Mouse (Mus musculus) embryonic facial prominence, embryonic 11.5 days (tissue): ENCODE results near the gene Dennd1b. TPM values are rescaled to one million over a fixed set of nuclear protein-coding genes. Genes with fewer than 3 reads are reported as not detected.

Experiments
- ATAC-seq: fragments of 200-750 bp; cut with Nextera tagmentation; replicated peaks from 2 replicates; pipeline ENCODE4 v1.8.0; 2017; ENCODE audit warnings: low read depth; ENCODE audit not compliant: insufficient number of reproducible peaks, low FRiP score, low TSS enrichment
- DNase-seq: peaks from one replicate; pipeline ENCODE4 v3.0.0-alpha.2; 2015; ENCODE audit warnings: low spot score
- H3K27ac ChIP-seq: fragments of 300-500 bp; sonication (generic); replicated peaks from 2 replicates; pipeline ENCODE4 v1.5.1; 2014; ENCODE audit warnings: mild to moderate bottlenecking, low read depth, low read length, control low read depth
- H3K27me3 ChIP-seq: fragments of 300-500 bp; sonication (generic); 2 replicates; pipeline ENCODE4 v1.6.1; 2014; ENCODE audit warnings: mild to moderate bottlenecking, low read length, moderate library complexity, mixed read lengths; ENCODE audit not compliant: control insufficient read depth, insufficient read depth
- H3K36me3 ChIP-seq: fragments of 300-500 bp; sonication (generic); replicated peaks from 2 replicates; pipeline ENCODE4 v1.6.1; 2014; ENCODE audit warnings: low read depth, mild to moderate bottlenecking, low read length, moderate library complexity, mixed read lengths; ENCODE audit not compliant: control insufficient read depth, insufficient read depth
- H3K4me1 ChIP-seq: fragments of 300-500 bp; sonication (generic); 2 replicates; pipeline ENCODE4 v1.6.1; 2014; ENCODE audit warnings: low read length, mixed read lengths; ENCODE audit not compliant: control insufficient read depth, insufficient read depth
- H3K4me2 ChIP-seq: fragments of 300-500 bp; sonication (generic); 2 replicates; pipeline ENCODE4 v1.6.1; 2014; ENCODE audit warnings: low read depth, mild to moderate bottlenecking, control low read depth, low read length, moderate library complexity
- H3K4me3 ChIP-seq: fragments of 300-500 bp; sonication (generic); 2 replicates; pipeline ENCODE4 v1.5.1; 2014; ENCODE audit warnings: low read depth, low read length, control low read depth
- H3K9ac ChIP-seq: fragments of 300-500 bp; sonication (generic); replicated peaks from 2 replicates; pipeline ENCODE4 v1.6.1; 2014; ENCODE audit warnings: mild to moderate bottlenecking, control low read depth, low read length
- H3K9me3 ChIP-seq: fragments of 300-500 bp; sonication (generic); replicated peaks from 2 replicates; pipeline ENCODE4 v1.6.1; 2016; ENCODE audit warnings: mild to moderate bottlenecking, low read length, inconsistent platforms, mixed read lengths; ENCODE audit not compliant: control insufficient read depth
- WGBS: fragments of 180-500 bp; shearing (Covaris S2); extraction: QIAGEN DNeasy Blood & Tissue Kit; methylation state at CpG from one replicate; pipeline ENCODE4 v1.1.7; 2014; 5-methylcytosine and 5-hydroxymethylcytosine counted together
- polyA plus RNA-seq: library from polyadenylated mRNA; unstranded; fragments of >200 nt; fragmentation: Nextera tagmentation; extraction: Ambion mirVana; gene quantifications from 2 replicates; pipeline ENCODE4 v1.2.1, GENCODE M21; 2014

The Dennd1b gene
- polyA plus RNA-seq, 1 experiment from 2014 or later: 7.9 TPM

DNA sequence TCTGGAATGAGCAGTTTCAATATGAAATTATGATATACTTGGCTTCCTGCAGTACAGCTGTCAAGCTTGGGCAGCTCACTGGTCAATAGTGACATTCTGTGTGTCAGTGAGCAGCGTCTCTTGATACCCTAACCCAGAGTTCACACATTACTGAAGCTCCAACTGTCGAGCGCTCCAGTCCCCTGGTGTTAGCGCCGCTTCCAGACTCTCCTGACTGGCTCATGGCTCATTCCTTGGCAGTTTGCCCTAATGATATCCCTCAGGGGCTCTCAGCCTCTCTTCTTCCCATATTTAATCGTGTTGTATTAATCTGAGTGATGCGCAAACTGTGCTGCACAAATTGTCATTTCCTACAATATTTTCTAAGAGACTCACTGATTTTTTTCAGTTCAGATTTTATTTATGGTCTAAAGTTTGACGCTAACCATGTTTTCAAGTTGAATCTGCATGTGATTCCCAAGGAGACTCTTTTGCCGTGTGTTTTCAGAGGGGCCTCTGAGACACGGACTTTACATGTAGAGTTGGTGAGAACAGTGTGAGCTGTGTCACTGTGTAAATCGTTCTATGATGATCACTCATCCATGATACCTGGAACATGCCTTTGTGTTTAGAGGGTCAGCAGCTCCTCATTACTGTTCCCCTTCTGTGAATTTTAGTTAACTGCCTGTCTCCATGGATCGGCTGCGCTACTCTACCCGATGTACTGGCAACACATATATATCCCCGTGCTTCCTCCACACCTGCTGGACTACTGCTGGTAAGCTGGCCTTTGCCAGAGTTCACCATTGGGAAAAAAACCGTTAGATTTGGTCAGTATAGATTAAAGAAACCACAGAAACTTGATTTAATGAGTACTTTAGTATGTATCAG is 117.5 kb downstream of the Dennd1b start:
- 74% methylated on average over 16 of the region's 16 CpGs for WGBS
- no peak overlapping the region for H3K4me3 ChIP-seq

DNA sequence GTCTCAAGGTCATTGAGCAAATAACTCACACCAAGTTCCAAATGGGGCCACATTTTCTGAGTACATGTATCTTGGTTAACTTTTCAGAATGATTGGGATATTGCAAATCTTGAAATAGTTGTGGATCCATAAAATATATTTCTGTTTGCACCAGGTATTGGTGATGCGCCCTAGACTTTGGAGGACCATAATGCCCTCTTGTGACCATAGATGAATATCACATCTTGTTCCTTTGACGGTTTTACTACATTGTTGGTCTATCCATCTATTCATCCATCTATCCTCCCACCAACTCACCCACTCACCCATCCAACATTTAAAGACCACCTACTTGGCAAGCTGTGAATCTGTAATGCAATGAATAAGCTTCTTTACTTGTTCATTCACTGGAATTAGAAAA is 120.1 kb downstream of the Dennd1b start:
- no peak overlapping the region for H3K4me3 ChIP-seq
- no peaks in the 10 kb centered on the region for H3K4me1 ChIP-seq
- H3K36me3 ChIP-seq: no peaks in the 10 kb centered on the region
- DNase-seq: no peak
- H3K4me2 ChIP-seq: no peak overlapping the region
- no peak overlapping the region for H3K9ac ChIP-seq
- no peaks in the 10 kb centered on the region for H3K27me3 ChIP-seq
- ATAC-seq: no peak
- 74% methylated on average over 2 of the region's 2 CpGs for WGBS
- H3K27ac ChIP-seq: no peak overlapping the region
- no peaks in the 10 kb centered on the region for H3K9me3 ChIP-seq

More for the DNA sequence above, 117.5 kb downstream of the Dennd1b start:
- H3K27me3 ChIP-seq: no peaks in the 10 kb centered on the region
- H3K9ac ChIP-seq: no peak overlapping the region
- no peak overlapping the region for H3K4me2 ChIP-seq
- ATAC-seq (no peak), DNase-seq (no peak)
- no peak overlapping the region for H3K27ac ChIP-seq
- H3K9me3 ChIP-seq: no peaks in the 10 kb centered on the region
- no peaks in the 10 kb centered on the region for H3K36me3 ChIP-seq
- H3K4me1 ChIP-seq: no peaks in the 10 kb centered on the region

DNA sequence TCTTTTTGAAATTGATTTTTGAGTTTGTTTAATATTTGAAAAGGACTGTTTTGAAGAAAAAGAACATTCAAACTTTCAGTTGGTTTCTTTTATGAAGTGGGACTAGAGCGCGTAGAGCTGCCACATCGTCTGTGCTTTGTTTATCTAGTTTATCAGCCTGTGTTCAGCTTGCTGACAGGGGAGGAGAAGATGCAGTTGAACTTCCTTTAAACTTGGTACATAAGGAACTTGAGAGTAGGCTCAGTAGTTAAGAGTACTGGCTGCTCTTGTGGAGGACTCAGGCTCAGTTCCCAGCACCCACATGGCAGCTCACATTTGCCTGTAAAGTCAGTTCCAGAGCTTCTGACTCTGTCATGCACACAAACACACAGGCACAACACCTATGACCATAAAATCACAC is 124.3 kb downstream of the Dennd1b start:
- DNase-seq (no peak), ATAC-seq (no peak)
- H3K36me3 ChIP-seq: no peaks in the 10 kb centered on the region
- 90% methylated on average over 3 of the region's 3 CpGs for WGBS
- no peaks in the 10 kb centered on the region for H3K27me3 ChIP-seq
- H3K9ac ChIP-seq: no peak overlapping the region
- no peak overlapping the region for H3K4me3 ChIP-seq
- H3K27ac ChIP-seq: no peak overlapping the region
- H3K4me1 ChIP-seq: no peaks in the 10 kb centered on the region
- no peak overlapping the region for H3K4me2 ChIP-seq
- H3K9me3 ChIP-seq: no peaks in the 10 kb centered on the region

DNA sequence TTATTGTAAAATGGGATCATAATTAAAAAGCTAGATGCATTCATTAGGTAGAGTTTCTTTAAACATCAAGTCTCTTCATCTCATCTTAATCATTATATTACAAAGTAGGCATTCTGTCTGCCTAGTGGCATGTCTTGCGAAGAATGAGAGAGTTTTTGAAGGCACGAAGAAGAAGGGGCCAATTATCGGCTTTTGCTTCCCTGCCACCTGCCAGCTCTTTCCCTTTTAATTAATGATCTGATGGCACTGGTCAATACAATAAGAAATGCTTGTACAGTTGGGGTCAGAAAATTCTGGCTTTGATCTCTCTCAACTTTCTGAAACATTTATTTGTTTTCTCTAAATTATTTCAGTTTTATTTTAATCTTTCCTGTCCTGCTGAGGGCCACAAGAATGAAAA is 127.5 kb downstream of the Dennd1b start:
- H3K27me3 ChIP-seq: no peaks in the 10 kb centered on the region
- WGBS: 68% methylated on average over 3 of the region's 3 CpGs
- H3K4me3 ChIP-seq: no peak overlapping the region
- no peaks in the 10 kb centered on the region for H3K4me1 ChIP-seq
- no peak for DNase-seq
- ATAC-seq: no peak
- no peak overlapping the region for H3K4me2 ChIP-seq
- no peak overlapping the region for H3K27ac ChIP-seq
- H3K9me3 ChIP-seq: no peaks in the 10 kb centered on the region
- H3K9ac ChIP-seq: no peak overlapping the region
- H3K36me3 ChIP-seq: no peaks in the 10 kb centered on the region

DNA sequence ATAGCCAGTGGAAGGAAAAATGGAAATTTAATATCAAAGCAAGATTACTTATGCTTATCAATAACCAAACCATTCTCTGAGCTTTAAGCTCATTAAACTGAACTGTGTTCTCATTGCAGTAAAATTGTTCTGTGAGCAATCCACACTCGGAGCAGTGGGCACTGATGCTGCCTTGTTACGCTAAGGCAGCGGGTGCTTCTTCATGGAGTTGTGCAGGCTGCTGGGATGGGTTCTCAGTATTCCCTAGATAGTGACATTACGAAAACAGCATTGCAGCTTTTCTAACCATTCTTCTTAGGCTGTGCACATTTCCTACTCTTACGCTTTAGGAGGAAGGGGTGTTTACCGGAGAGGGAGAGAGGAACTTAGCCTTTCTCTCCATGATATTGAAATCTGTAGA is 128.5 kb downstream of the Dennd1b start:
- ATAC-seq (no peak), DNase-seq (no peak)
- Histone ChIP-seq H3K27ac (no peak overlapping the region), H3K4me2 (no peak overlapping the region), H3K4me1 (no peaks in the 10 kb centered on the region), H3K36me3 (no peaks in the 10 kb centered on the region), H3K27me3 (no peaks in the 10 kb centered on the region), H3K4me3 (no peak overlapping the region), H3K9me3 (no peaks in the 10 kb centered on the region), H3K9ac (no peak overlapping the region)
- 84% methylated on average over 6 of the region's 6 CpGs for WGBS

DNA sequence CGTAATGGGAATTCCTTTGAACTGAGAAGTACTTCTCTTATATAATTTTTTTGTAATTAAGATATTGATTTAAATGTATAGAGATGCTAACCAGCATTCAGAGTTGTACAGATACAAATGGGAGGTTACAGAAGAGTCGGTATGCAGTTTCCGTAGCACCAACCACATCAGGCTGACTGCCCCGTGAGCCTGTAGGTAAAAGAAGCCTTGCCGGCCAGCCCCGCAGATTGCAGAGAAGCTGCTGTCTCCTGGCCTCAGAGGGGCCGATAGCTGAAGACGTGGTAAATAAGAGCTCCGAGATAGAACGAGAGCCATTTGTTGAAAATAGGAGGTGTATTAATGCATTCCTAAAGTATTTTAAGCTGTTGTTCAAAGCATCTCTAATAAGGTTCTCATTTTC is 128.9 kb downstream of the Dennd1b start:
- Histone ChIP-seq H3K27ac (no peak overlapping the region), H3K4me1 (no peaks in the 10 kb centered on the region), H3K4me2 (no peak overlapping the region), H3K4me3 (no peak overlapping the region), H3K36me3 (no peaks in the 10 kb centered on the region), H3K9me3 (no peaks in the 10 kb centered on the region), H3K9ac (no peak overlapping the region), H3K27me3 (no peaks in the 10 kb centered on the region)
- WGBS: 55% methylated on average over 10 of the region's 10 CpGs
- ATAC-seq (no peak), DNase-seq (no peak)

DNA sequence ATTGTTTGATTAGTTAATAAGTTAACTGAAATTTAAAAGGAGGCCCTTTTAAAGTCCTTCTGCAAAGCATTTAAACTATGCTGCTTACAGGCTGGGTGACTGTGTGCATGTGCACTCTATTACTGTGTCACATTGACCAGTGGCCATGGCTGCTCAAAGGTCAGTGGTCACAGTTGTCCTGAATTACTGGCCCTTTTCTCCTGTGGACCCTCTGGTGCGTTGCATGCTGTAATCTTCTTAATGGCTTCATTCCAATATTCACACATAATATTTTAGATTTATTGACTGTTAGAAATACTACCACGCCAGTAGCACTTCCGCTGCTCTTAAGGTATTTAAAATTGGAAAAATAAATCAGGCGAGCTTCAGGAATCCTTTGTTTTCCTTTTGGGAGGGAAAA is 129.5 kb downstream of the Dennd1b start:
- no peaks in the 10 kb centered on the region for H3K4me1 ChIP-seq
- 57% methylated on average over 4 of the region's 4 CpGs for WGBS
- H3K27me3 ChIP-seq: no peaks in the 10 kb centered on the region
- H3K4me3 ChIP-seq: no peak overlapping the region
- H3K9me3 ChIP-seq: no peaks in the 10 kb centered on the region
- DNase-seq (no peak), ATAC-seq (no peak)
- H3K36me3 ChIP-seq: no peaks in the 10 kb centered on the region
- no peak overlapping the region for H3K4me2 ChIP-seq
- no peak overlapping the region for H3K9ac ChIP-seq
- H3K27ac ChIP-seq: no peak overlapping the region

DNA sequence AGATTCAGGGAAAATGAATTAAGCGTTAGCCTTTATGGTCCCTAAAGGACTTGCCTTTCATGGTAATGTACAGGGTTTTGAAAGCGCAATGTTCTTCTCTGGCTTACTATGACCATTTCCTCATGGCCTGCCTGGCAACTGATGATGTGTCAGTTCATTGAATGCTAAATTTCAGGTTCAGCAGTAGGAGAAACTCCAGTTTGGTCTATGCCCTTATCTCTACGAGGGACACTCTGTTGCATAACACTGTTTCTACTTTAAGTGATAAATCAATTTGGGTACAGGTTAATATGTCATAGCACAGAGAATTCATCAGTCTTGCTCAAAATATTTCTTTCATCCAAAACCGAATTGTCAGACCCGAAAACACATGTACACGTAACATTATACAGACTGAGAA is 133.1 kb downstream of the Dennd1b start:
- Histone ChIP-seq H3K4me1 (no peaks in the 10 kb centered on the region), H3K4me3 (no peak overlapping the region), H3K27ac (no peak overlapping the region), H3K9ac (no peak overlapping the region), H3K9me3 (no peaks in the 10 kb centered on the region), H3K36me3 (no peaks in the 10 kb centered on the region), H3K4me2 (no peak overlapping the region), H3K27me3 (no peaks in the 10 kb centered on the region)
- 93% methylated on average over 6 of the region's 6 CpGs for WGBS
- ATAC-seq (no peak), DNase-seq (no peak)
